Mouse (Mus musculus) heart, adult 8-10 months (tissue): Measurements from ENCODE around the gene Olfr811. TPM values are rescaled to one million over a fixed set of nuclear protein-coding genes. Genes with fewer than 3 reads are reported as not detected.

Source experiments
- DNase-seq: peaks from one replicate; pipeline ENCODE4 v3.0.0; 2022; ENCODE audit warnings: low spot score
- total RNA-seq, 4 experiments: library from RNA; stranded (reverse); gene quantifications; 2 replicates each; pipeline ENCODE4 v1.2.4; 2022

The Olfr811 gene
- not detected for total RNA-seq

DNA sequence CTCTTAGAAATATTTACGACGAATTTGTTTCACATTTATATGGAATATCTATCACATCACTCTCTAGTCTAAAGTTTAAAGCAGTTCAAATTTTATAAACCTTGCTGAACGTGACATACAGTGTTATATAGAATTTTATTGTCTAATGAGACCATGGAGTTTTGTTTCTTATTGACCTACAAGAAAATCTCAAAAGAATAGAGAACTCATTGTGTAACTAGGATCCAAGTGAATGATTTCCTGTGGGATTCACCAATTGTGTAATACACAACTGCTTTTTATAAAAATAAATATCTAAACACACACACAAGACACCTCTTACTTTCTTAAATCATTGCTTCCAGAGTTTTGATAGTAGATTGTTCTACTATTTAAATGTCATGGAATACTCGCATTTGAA lies at the start of gene Olfr811:
Gene Olfr811 (minus strand): TSS at position 101 of the 400 bp plus-strand sequence.
- DNase-seq, result no peak

DNA sequence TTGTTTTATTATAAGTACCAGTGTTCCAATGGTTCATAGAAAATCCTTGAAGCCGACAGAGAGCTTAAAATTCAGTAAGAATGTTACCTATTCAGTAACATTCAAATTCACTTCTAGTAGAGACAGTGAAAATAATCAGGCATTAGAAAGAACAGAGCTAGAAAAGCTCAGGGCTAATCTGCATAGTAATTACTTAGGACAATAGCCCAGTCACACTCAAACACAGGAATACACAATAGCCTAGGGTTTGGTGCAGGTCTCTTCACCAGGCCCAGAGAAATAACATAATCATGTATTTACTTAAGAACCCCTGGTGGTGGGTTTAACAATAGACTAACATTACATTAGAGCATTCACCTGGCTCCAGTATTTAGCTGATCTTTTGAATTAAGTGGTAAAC lies 43.1 kb upstream of the Olfr811 start:
- DNase-seq, result no peak

DNA sequence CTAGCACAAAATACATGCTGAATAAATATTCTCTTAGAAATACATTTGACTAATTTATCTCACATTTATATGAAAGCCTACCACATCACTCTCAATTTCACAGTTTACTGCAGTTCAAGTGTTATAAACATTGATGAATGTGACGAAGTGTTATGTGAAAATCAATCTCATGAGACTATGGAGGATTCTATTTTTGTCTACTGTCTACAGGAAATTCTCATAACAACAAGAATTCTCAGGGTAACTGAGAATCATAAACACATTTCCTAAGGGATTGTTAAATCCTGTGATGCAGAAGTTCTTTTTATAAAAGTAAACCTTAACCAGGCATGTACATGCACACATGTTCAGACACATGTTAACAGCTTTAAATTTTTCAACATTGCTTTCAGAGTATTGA lies 41.8 kb upstream of the Olfr811 start, which contains the start of gene Olfr812:
Gene Olfr812 (minus strand): TSS at position 101 of the 400 bp plus-strand sequence.
- DNase-seq, result no peak

DNA sequence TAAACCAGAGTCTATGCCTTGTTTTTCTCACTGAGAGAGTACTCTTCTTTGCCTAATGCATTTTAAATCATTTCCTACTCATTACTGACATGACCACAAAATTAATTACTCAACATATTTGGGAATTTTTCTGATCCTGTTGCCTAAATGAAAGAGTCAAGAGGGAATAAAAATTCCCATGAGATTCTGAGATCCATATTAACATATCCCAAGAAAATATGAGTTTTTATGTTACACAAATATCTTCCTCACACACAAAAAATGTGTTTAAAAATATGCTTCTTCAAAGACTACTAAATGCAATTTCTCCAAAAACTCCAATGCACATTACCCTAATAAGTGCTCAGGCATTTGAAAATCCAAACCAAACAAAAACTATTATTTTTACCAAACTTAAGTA lies 9.4 kb downstream of the Olfr811 start, which contains the start of gene Olfr810:
Gene Olfr810 (minus strand): TSS at position 101 of the 400 bp plus-strand sequence.
- no peak for DNase-seq

DNA sequence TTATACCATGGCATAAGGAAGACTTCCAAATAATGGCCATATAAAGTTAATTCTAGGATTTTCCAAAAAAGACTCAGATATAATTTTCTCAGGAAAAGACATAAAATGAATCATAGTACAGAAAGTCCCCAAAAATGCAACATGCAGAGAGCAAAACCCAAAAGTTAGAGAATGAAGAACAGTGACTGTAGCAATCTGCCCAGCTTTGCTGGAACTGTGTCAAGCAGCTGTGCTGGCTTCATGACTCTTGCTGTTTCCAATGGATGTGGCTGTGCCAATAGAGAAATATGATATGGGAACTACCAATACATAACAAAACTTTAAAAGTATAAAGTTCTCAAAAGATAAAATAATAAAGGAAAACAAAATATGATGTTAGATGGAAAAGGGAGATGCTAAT lies 26.1 kb downstream of the Olfr811 start:
- no peak for DNase-seq

- DNase-seq, result no peak
Observed at GRCm38 (mm10) chr10:129774338-129774737, 29.9 kb downstream of the Olfr811 start, which contains the start of gene Olfr809. TSS of gene Olfr809 (plus strand) at chr10:129774638.

DNA sequence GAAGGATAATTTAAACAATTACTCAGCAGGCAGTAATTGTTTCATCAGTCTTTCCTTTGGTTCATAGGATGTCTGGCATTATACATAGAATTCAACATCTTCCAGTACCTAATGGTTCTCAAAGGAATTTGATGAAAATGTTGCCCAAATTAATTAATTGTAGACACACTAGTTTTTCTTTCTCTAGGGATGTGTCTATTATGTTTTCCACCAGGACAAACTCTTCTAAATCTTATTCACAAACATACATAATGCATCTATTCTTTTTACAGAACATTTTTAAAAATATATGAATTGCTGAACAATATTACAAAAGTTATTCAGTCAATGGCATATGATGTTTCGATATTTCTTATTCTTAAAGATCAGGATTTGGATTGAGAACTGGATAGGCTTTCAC lies 39.0 kb downstream of the Olfr811 start, which contains the start of gene Olfr808:
Gene Olfr808 (plus strand): TSS at position 301 of the 400 bp plus-strand sequence.
- no peak for DNase-seq

DNA sequence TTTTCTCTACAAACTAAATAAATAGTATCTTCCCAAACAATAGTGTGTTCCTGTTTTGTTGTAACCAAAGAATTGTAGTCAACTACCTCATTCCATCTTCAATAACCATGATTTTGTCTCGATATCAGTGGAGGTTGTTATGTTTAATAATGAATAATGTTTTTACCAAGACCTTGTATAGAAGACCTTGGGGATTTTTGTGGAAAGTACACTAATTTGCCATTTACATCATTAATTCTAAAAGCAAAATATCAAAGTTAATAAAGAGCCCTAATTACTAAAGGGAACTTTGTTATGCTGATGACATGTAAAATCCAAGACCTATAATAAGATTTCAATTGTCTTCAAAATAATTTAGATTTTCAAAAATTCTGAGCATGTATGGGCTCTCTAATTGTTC lies 46.5 kb downstream of the Olfr811 start, which contains the start of gene Olfr807:
Gene Olfr807 (minus strand): TSS at position 101 of the 400 bp plus-strand sequence.
- no peak for DNase-seq

Other genes starting within 250 kb of the Olfr811 start
- not detected for gene Olfr794, start 236.7 kb downstream of the Olfr811 start, total RNA-seq
- not detected for gene Olfr796, start 191.8 kb downstream of the Olfr811 start, total RNA-seq
- gene Olfr798, start 176.5 kb downstream of the Olfr811 start, total RNA-seq, result not detected
- not detected for gene Olfr799, start 166.9 kb downstream of the Olfr811 start, total RNA-seq
- not detected for gene Olfr800, start 146.7 kb downstream of the Olfr811 start, total RNA-seq
- not detected for gene Olfr801, start 130.5 kb downstream of the Olfr811 start, total RNA-seq
- gene Olfr802, start 116.2 kb downstream of the Olfr811 start, total RNA-seq, result not detected
- gene Olfr803, start 110.1 kb downstream of the Olfr811 start, total RNA-seq, result not detected
- gene Olfr804, start 101.2 kb downstream of the Olfr811 start, total RNA-seq, result not detected
- gene Olfr805, start 75.0 kb downstream of the Olfr811 start, total RNA-seq, result not detected
- gene Olfr806, start 62.5 kb downstream of the Olfr811 start, total RNA-seq, result not detected
- not detected for gene Olfr807, start 46.6 kb downstream of the Olfr811 start, total RNA-seq
- not detected for gene Olfr808, start 38.9 kb downstream of the Olfr811 start, total RNA-seq
- gene Olfr809, start 29.8 kb downstream of the Olfr811 start, total RNA-seq, result not detected
- not detected for gene Olfr810, start 9.5 kb downstream of the Olfr811 start, total RNA-seq
- gene Olfr812, start 41.7 kb upstream of the Olfr811 start, total RNA-seq, result not detected
- not detected for gene Olfr813, start 51.0 kb upstream of the Olfr811 start, total RNA-seq
- gene Olfr814, start 75.5 kb upstream of the Olfr811 start, total RNA-seq, result not detected
- gene Olfr815, start 101.5 kb upstream of the Olfr811 start, total RNA-seq, result not detected
- not detected for gene Olfr816, start 111.2 kb upstream of the Olfr811 start, total RNA-seq
- gene Olfr818, start 144.7 kb upstream of the Olfr811 start, total RNA-seq, result not detected
- gene Olfr819, start 162.9 kb upstream of the Olfr811 start, total RNA-seq, result not detected
- gene Olfr247, start 171.7 kb upstream of the Olfr811 start, total RNA-seq, result not detected
- not detected for gene Gm10310, start 180.7 kb upstream of the Olfr811 start, total RNA-seq
- not detected for gene Olfr820, start 208.2 kb upstream of the Olfr811 start, total RNA-seq
- not detected for gene Olfr821, start 226.0 kb upstream of the Olfr811 start, total RNA-seq